Mouse (Mus musculus) cortical plate, adult 2 months (tissue): Measurements from ENCODE around the gene Tubb3.

Experiments used
- CTCF ChIP-seq: fragments of 200-500 bp; IDR thresholded peaks from 2 replicates; pipeline ENCODE4 v1.5.1; 2011; ENCODE audit warnings: mild to moderate bottlenecking, control low read depth, low read length; ENCODE audit not compliant: insufficient read depth; ENCODE audit errors: extremely low read depth
- POLR2A ChIP-seq: fragments of 200-500 bp; IDR thresholded peaks from 2 replicates; pipeline ENCODE4 v1.6.1; 2011; ENCODE audit warnings: mild to moderate bottlenecking, low read length, control low read depth; ENCODE audit not compliant: insufficient read depth; ENCODE audit errors: extremely low read depth

DNA sequence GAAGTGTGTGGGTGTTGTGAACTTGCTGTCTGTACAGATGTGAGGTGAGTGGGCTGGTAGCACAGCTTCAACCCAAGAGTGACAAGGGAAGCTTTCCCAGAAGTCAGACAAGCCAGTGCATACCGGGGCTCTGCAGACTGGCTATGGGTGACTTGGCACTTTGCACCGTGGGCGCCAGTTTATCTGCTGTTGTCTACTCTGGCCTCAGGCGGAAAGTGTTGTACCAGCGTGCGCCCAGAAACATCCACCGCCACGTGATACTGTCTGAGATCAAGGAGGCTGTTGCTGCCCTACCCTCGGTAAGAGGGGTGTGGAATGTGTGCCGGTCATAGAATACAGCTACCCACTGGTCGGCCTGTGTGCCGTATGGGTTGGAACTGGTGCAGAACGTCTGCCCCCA lies 12.9 kb upstream of the Tubb3 start:
- TF ChIP-seq CTCF (no peak), POLR2A (no peak)
